Mouse (Mus musculus): ENCODE results near the gene Gm20481. TPM values are rescaled to one million over a fixed set of nuclear protein-coding genes. Genes with fewer than 3 reads are reported as not detected.
"Not testable (repeated sequence)": the region's sequence is repeated elsewhere in the genome, so short reads cannot be mapped to it uniquely, and the experiment has no call there.

Gm20481 gene
- polyA plus RNA-seq, 1 experiment from 2014 or later = 0.55 TPM

GRCm38 (mm10) chr17:34964640-34965049 lies 5.1 kb upstream of the Gm20481 start:
- H3K9ac ChIP-seq (ENCODE audit: low read length) = no peak overlapping the region

GRCm38 (mm10) chr17:34965627-34966026 lies 4.1 kb upstream of the Gm20481 start:
- Histone ChIP-seq H3K27ac (replicated peaks in 1 of 2; ENCODE audit: control insufficient read depth in 1 of 2, insufficient read depth in 1 of 2, low read depth in 2 of 2, low read length in 2 of 2) (no peak overlapping the region; a peak in 1 of 4 replicates), H3K4me1 (ENCODE audit: control insufficient read depth in 2 of 2, insufficient read depth in 2 of 2, low read length in 2 of 2) (no peaks in the 10 kb centered on the region; a peak in 2 of 4 replicates), H3K36me3 (ENCODE audit: control insufficient read depth, insufficient read depth, low read length) (no peaks in the 10 kb centered on the region), H3K4me2 (ENCODE audit: low read length) (no peak overlapping the region), H3K9ac (ENCODE audit: low read length) (no peak overlapping the region), H3K9me3 (ENCODE audit: control insufficient read depth, low read length) (no peaks in the 10 kb centered on the region), H3K27me3 (ENCODE audit: control insufficient read depth, insufficient read depth, low read length) (peaks cover 24% of the 10 kb centered on the region), H3K4me3 (ENCODE audit: control insufficient read depth in 1 of 2, insufficient read depth in 1 of 2, low read depth in 1 of 2, low read length in 2 of 2) (no peak overlapping the region)
- ATAC-seq (ENCODE audit: insufficient number of reproducible peaks, insufficient read depth, low FRiP score, low read depth) = 0 out of 2 replicates have a peak, but pooled peaks have one; percentile 6
- WGBS = 54% methylated on average over 5 of the region's 5 CpGs

More at GRCm38 (mm10) chr17:34964640-34965049, 5.1 kb upstream of the Gm20481 start:
- no peak overlapping the region for H3K4me3 ChIP-seq (ENCODE audit: control insufficient read depth in 1 of 2, insufficient read depth in 1 of 2, low read depth in 1 of 2, low read length in 2 of 2)
- H3K36me3 ChIP-seq (ENCODE audit: control insufficient read depth, insufficient read depth, low read length) = no peaks in the 10 kb centered on the region
- ATAC-seq (ENCODE audit: insufficient number of reproducible peaks, insufficient read depth, low FRiP score, low read depth) = no peak
- no peak overlapping the region for H3K27ac ChIP-seq (replicated peaks in 1 of 2; ENCODE audit: control insufficient read depth in 1 of 2, insufficient read depth in 1 of 2, low read depth in 2 of 2, low read length in 2 of 2)
- no peaks in the 10 kb centered on the region for H3K9me3 ChIP-seq (ENCODE audit: control insufficient read depth, low read length)
- H3K4me2 ChIP-seq (ENCODE audit: low read length) = no peak overlapping the region
- WGBS = 25% methylated on average over 1 of the region's 1 CpGs
- H3K4me1 ChIP-seq (ENCODE audit: control insufficient read depth in 2 of 2, insufficient read depth in 2 of 2, low read length in 2 of 2) = peaks cover 0 to 8% of the 10 kb centered on the region in 2 experiments; a peak in 3 of 4 replicates
- H3K27me3 ChIP-seq (ENCODE audit: control insufficient read depth, insufficient read depth, low read length) = peaks cover 21% of the 10 kb centered on the region

- WGBS = 21% methylated on average over 15 of the region's 37 CpGs
- H3K4me3 ChIP-seq (ENCODE audit: control insufficient read depth in 1 of 2, insufficient read depth in 1 of 2, low read depth in 1 of 2, low read length in 2 of 2); H3K9me3 ChIP-seq (ENCODE audit: control insufficient read depth, low read length); H3K4me1 ChIP-seq (ENCODE audit: control insufficient read depth in 2 of 2, insufficient read depth in 2 of 2, low read length in 2 of 2); H3K36me3 ChIP-seq (ENCODE audit: control insufficient read depth, insufficient read depth, low read length); H3K4me2 ChIP-seq (ENCODE audit: low read length); H3K27ac ChIP-seq (replicated peaks in 1 of 2; ENCODE audit: control insufficient read depth in 1 of 2, insufficient read depth in 1 of 2, low read depth in 2 of 2, low read length in 2 of 2); H3K9ac ChIP-seq (ENCODE audit: low read length); ATAC-seq (ENCODE audit: insufficient number of reproducible peaks, insufficient read depth, low FRiP score, low read depth): not testable (repeated sequence)
- H3K27me3 ChIP-seq (ENCODE audit: control insufficient read depth, insufficient read depth, low read length) = peaks cover 24% of the 10 kb centered on the region
These were observed 1.1 kb downstream of the Gm20481 start for GRCm38 (mm10) chr17:34970850-34971249.

- H3K9ac ChIP-seq (ENCODE audit: low read length); H3K4me1 ChIP-seq (ENCODE audit: control insufficient read depth in 2 of 2, insufficient read depth in 2 of 2, low read length in 2 of 2); H3K27ac ChIP-seq (replicated peaks in 1 of 2; ENCODE audit: control insufficient read depth in 1 of 2, insufficient read depth in 1 of 2, low read depth in 2 of 2, low read length in 2 of 2); H3K9me3 ChIP-seq (ENCODE audit: control insufficient read depth, low read length); H3K36me3 ChIP-seq (ENCODE audit: control insufficient read depth, insufficient read depth, low read length): not testable (repeated sequence)
- WGBS = 5% methylated on average over 11 of the region's 43 CpGs
- Histone ChIP-seq H3K27me3 (ENCODE audit: control insufficient read depth, insufficient read depth, low read length) (peaks cover 24% of the 10 kb centered on the region), H3K4me3 (ENCODE audit: control insufficient read depth in 1 of 2, insufficient read depth in 1 of 2, low read depth in 1 of 2, low read length in 2 of 2) (peak overlapping the region; percentile 46 to 47), H3K4me2 (ENCODE audit: low read length) (peak overlapping the region; percentile 76)
- ATAC-seq (ENCODE audit: insufficient number of reproducible peaks, insufficient read depth, low FRiP score, low read depth) = peak; percentile 24
These were observed 2.0 kb downstream of the Gm20481 start for GRCm38 (mm10) chr17:34971694-34972068.

- Histone ChIP-seq H3K9ac (ENCODE audit: low read length) (peak within 1 kb of the TSS; percentile 63), H3K4me2 (ENCODE audit: low read length) (peak within 1 kb of the TSS; percentile 76), H3K4me3 (ENCODE audit: control insufficient read depth in 1 of 2, insufficient read depth in 1 of 2, low read depth in 1 of 2, low read length in 2 of 2) (peak within 1 kb of the TSS; percentile 47 to 52), H3K27ac (replicated peaks in 1 of 2; ENCODE audit: control insufficient read depth in 1 of 2, insufficient read depth in 1 of 2, low read depth in 2 of 2, low read length in 2 of 2) (peak within 1 kb of the TSS; percentile 80 to 83), H3K27me3 (ENCODE audit: control insufficient read depth, insufficient read depth, low read length) (peaks cover 24% of the 10 kb centered on the region)
- not testable (repeated sequence) for H3K4me1 ChIP-seq (ENCODE audit: control insufficient read depth in 2 of 2, insufficient read depth in 2 of 2, low read length in 2 of 2); H3K9me3 ChIP-seq (ENCODE audit: control insufficient read depth, low read length); H3K36me3 ChIP-seq (ENCODE audit: control insufficient read depth, insufficient read depth, low read length)
- peak; percentile 89 for ATAC-seq (ENCODE audit: insufficient number of reproducible peaks, insufficient read depth, low FRiP score, low read depth)
- 1% methylated on average over 25 of the region's 33 CpGs for WGBS
These were observed 2.5 kb downstream of the Gm20481 start, which contains the start of the genes Hspa1a and Hspa1l for GRCm38 (mm10) chr17:34972069-34972749. Gene Hspa1a (minus strand): TSS chr17:34972156. Gene Hspa1l (plus strand): TSS chr17:34972703.

- no peaks in the 10 kb centered on the region for H3K27me3 ChIP-seq (ENCODE audit: control insufficient read depth, insufficient read depth, low read length)
- H3K9me3 ChIP-seq (ENCODE audit: control insufficient read depth, low read length) = no peaks in the 10 kb centered on the region
- 80% methylated on average over 3 of the region's 3 CpGs for WGBS
- no peak for ATAC-seq (ENCODE audit: insufficient number of reproducible peaks, insufficient read depth, low FRiP score, low read depth)
- no peak overlapping the region for H3K9ac ChIP-seq (ENCODE audit: low read length)
- H3K4me1 ChIP-seq (ENCODE audit: control insufficient read depth in 2 of 2, insufficient read depth in 2 of 2, low read length in 2 of 2) = peaks cover 5% of the 10 kb centered on the region in 2 experiments
- no peaks in the 10 kb centered on the region for H3K36me3 ChIP-seq (ENCODE audit: control insufficient read depth, insufficient read depth, low read length)
- no peak overlapping the region for H3K27ac ChIP-seq (replicated peaks in 1 of 2; ENCODE audit: control insufficient read depth in 1 of 2, insufficient read depth in 1 of 2, low read depth in 2 of 2, low read length in 2 of 2)
- no peak overlapping the region for H3K4me2 ChIP-seq (ENCODE audit: low read length)
- H3K4me3 ChIP-seq (ENCODE audit: control insufficient read depth in 1 of 2, insufficient read depth in 1 of 2, low read depth in 1 of 2, low read length in 2 of 2) = no peak overlapping the region
These were observed 6.1 kb downstream of the Gm20481 start for GRCm38 (mm10) chr17:34975581-34976492.

- no peak for ATAC-seq (ENCODE audit: insufficient number of reproducible peaks, insufficient read depth, low FRiP score, low read depth)
- H3K27ac ChIP-seq (replicated peaks in 1 of 2; ENCODE audit: control insufficient read depth in 1 of 2, insufficient read depth in 1 of 2, low read depth in 2 of 2, low read length in 2 of 2) = no peak overlapping the region
- no peak overlapping the region for H3K4me2 ChIP-seq (ENCODE audit: low read length)
- H3K36me3 ChIP-seq (ENCODE audit: control insufficient read depth, insufficient read depth, low read length) = no peaks in the 10 kb centered on the region
- 92% methylated on average over 20 of the region's 20 CpGs for WGBS
- H3K27me3 ChIP-seq (ENCODE audit: control insufficient read depth, insufficient read depth, low read length) = no peaks in the 10 kb centered on the region
- H3K9me3 ChIP-seq (ENCODE audit: control insufficient read depth, low read length) = no peaks in the 10 kb centered on the region
- peaks cover 7 to 9% of the 10 kb centered on the region in 2 experiments for H3K4me1 ChIP-seq (ENCODE audit: control insufficient read depth in 2 of 2, insufficient read depth in 2 of 2, low read length in 2 of 2)
- H3K9ac ChIP-seq (ENCODE audit: low read length) = no peak overlapping the region
- H3K4me3 ChIP-seq (ENCODE audit: control insufficient read depth in 1 of 2, insufficient read depth in 1 of 2, low read depth in 1 of 2, low read length in 2 of 2) = no peak overlapping the region
These were observed 7.3 kb downstream of the Gm20481 start for GRCm38 (mm10) chr17:34977000-34977399.
